ENCODE assay signal across 11 mouse cellular contexts in genomic region chr13:45524305-45524704, GRCm38 (mm10). TPM values are rescaled to one million over a fixed set of nuclear protein-coding genes. Genes with fewer than 3 reads are reported as not detected.
DNase-seq lines count a peak whose midpoint lies in the region; ATAC-seq and TF ChIP-seq lines count a peak whose summit lies in the region.
"Had no signal": no experiment of that assay in that cellular context is flagged by ENCODE, and none has a peak within 500 bp of the region (broad histone marks: within the 10 kb centered on the region; RNA-seq: fewer than 3 reads in every experiment).

No protein-coding gene starts in this region.

- H3K36me3 ChIP-seq in C2C12 (ENCODE audit: control insufficient read depth, insufficient read depth): no peaks in the 10 kb centered on the region
- peaks cover 9% of the 10 kb centered on the region; the same call in 1 of the 2 replicates for H3K36me3 ChIP-seq in neural tube, embryonic 15.5 days

- 8% methylated on average over 3 of the region's 3 CpGs for WGBS in cerebellum, adult 2 months
- WGBS in neural tube, embryonic 15.5 days: 38% methylated on average over 3 of the region's 3 CpGs

- H3K4me2 ChIP-seq in neural tube, embryonic 15.5 days: no peak overlapping the region
- H3K4me2 ChIP-seq: stomach, embryonic 15.5 days had no signal

- peaks cover 36% of the 10 kb centered on the region for H3K4me1 ChIP-seq in cerebellum, adult 2 months (ENCODE audit: control insufficient read depth, insufficient read depth, low read length)
- H3K4me1 ChIP-seq in neural tube, embryonic 15.5 days: peaks cover 9% of the 10 kb centered on the region

- H3K27ac ChIP-seq in gastrocnemius, adult 2 months: peak overlapping the region; percentile 85
- H3K27ac ChIP-seq in cerebellum, adult 2 months (ENCODE audit: insufficient read depth, low read length): no peak overlapping the region
- H3K27ac ChIP-seq in neural tube, embryonic 15.5 days (replicated peaks): no peak overlapping the region
- H3K27ac ChIP-seq: stomach, embryonic 15.5 days had no signal

- TF ChIP-seq POLR2A in cerebellum, adult 2 months (IDR thresholded peaks at IDR 0.05; ENCODE audit: borderline replicate concordance, insufficient read depth, low read length): no peak

- DNase-seq in gastrocnemius, adult 2 months: peak; percentile 73
- DNase-seq in gastrocnemius, postnatal 36 days: no peak
- DNase-seq in cerebellum, adult 2 months: peak; percentile 85 to 91
- DNase-seq in kidney, adult 8-10 months: peak; percentile 54 to 73
- no peak for DNase-seq in right cerebral cortex, postnatal 10 days (ENCODE audit: low spot score in 2 of 2)
- DNase-seq in right cerebral cortex, postnatal 36 days (ENCODE audit: low spot score in 2 of 2): no peak
- DNase-seq: forebrain, postnatal 0 days had no signal

- no peak overlapping the region for H3ac ChIP-seq in C2C12 (ENCODE audit: control insufficient read depth, insufficient read length, low read depth)

- intact Hi-C loops in gastrocnemius, adult 2 months (cut with DNase I): no loop called here
- intact Hi-C loops in gastrocnemius, postnatal 36 days (cut with DNase I): no loop called here

- H3K9ac ChIP-seq in neural tube, embryonic 15.5 days (replicated peaks): no peak overlapping the region
- H3K9ac ChIP-seq: forebrain, postnatal 0 days; stomach, embryonic 15.5 days had no signal

- peak overlapping the region; percentile 6; the same call in 1 of the 2 replicates for H3K4me3 ChIP-seq in gastrocnemius, adult 2 months
- H3K4me3 ChIP-seq in C2C12 (ENCODE audit: insufficient read depth, poor library complexity, severe bottlenecking): peak overlapping the region; percentile 11
- H3K4me3 ChIP-seq in cerebellum, adult 2 months (replicated peaks; ENCODE audit: insufficient read depth, low read depth, low read length): no peak overlapping the region
- no peak overlapping the region for H3K4me3 ChIP-seq in neural tube, embryonic 15.5 days (replicated peaks)
- H3K4me3 ChIP-seq: megakaryocyte, embryonic 14.5 days; stomach, embryonic 15.5 days had no signal

- TF ChIP-seq CTCF in gastrocnemius, adult 2 months (IDR thresholded peaks at IDR 0.05): no peak
- TF ChIP-seq CTCF in C2C12 (IDR thresholded peaks at IDR 0.05; ENCODE audit: control insufficient read depth, insufficient read depth, insufficient read length): no peak
- TF ChIP-seq CTCF in cerebellum, adult 2 months (IDR thresholded peaks at IDR 0.05; ENCODE audit: borderline replicate concordance, insufficient read depth, low read depth, low read length): no peak

- ATAC-seq in neural tube, embryonic 15.5 days (ENCODE audit: low FRiP score): no peak
- ATAC-seq: forebrain, postnatal 0 days had no signal

- H3K9me3 ChIP-seq in neural tube, embryonic 15.5 days (replicated peaks): no peaks in the 10 kb centered on the region
- H3K9me3 ChIP-seq: megakaryocyte, embryonic 14.5 days; stomach, embryonic 15.5 days had no signal

- no peaks in the 10 kb centered on the region for H3K27me3 ChIP-seq in C2C12 (ENCODE audit: control insufficient read depth, insufficient read depth, insufficient read length)
- H3K27me3 ChIP-seq in cerebellum, adult 2 months (ENCODE audit: control insufficient read depth, insufficient read depth, low read length): no peaks in the 10 kb centered on the region
- H3K27me3 ChIP-seq in neural tube, embryonic 15.5 days (replicated peaks): no peaks in the 10 kb centered on the region
- H3K27me3 ChIP-seq: megakaryocyte, embryonic 14.5 days; stomach, embryonic 15.5 days had no signal

- H3K79me2 ChIP-seq in C2C12 (ENCODE audit: control insufficient read depth, insufficient read depth): no peaks in the 10 kb centered on the region

- H3K79me3 ChIP-seq in C2C12 (ENCODE audit: low read depth): no peaks in the 10 kb centered on the region

TF ChIP-seq in C2C12, 6 proteins besides CTCF, POLR2A, EP300 and RAD21:
- TF ChIP-seq USF1 (IDR thresholded peaks at IDR 0.05; ENCODE audit: low read depth) (no peak), MYOD1 (IDR thresholded peaks at IDR 0.05; ENCODE audit: control insufficient read depth, insufficient read length, low read depth) (peak; percentile 75)

RNA-seq across cellular contexts. Expression of gene Gmpr, which starts 17.1 kb away (rescaled TPM):
- total RNA-seq in gastrocnemius, adult 2 months (2021): 100 to 1,000 TPM; 152 to 185 TPM
- total RNA-seq in gastrocnemius, postnatal 36 days (2021): 100 to 1,000 TPM; 157 to 197 TPM
- 12.9 TPM for polyA plus RNA-seq in C2C12 (2012; fragmentation: generic; extraction: Trizol)
- polyA plus RNA-seq in cerebellum, adult 2 months (2012; rRNA removed): 69.1 TPM in 2 replicates
- 49.8 and 64.3 TPM in 2 replicates for polyA plus RNA-seq in neural tube, embryonic 15.5 days (2015; fragmentation: Nextera tagmentation; extraction: Ambion mirVana)

Comparison
In these comparisons a context has a peak if more than half of its experiments do, and no peak if none do; other contexts are left out.
1. DNase-seq: peak in gastrocnemius, adult 2 months (single experiment), cerebellum, adult 2 months (2 of 2) and kidney, adult 8-10 months (2 of 2); none in gastrocnemius, postnatal 36 days (0 of 2), right cerebral cortex, postnatal 10 days (0 of 2) and right cerebral cortex, postnatal 36 days (0 of 2).
2. H3K4me3 ChIP-seq: peak in gastrocnemius, adult 2 months (single experiment) and C2C12 (single experiment); none in cerebellum, adult 2 months (single experiment) and neural tube, embryonic 15.5 days (single experiment).